13 mouse cellular contexts compared by ENCODE assay signal in the genomic region with DNA sequence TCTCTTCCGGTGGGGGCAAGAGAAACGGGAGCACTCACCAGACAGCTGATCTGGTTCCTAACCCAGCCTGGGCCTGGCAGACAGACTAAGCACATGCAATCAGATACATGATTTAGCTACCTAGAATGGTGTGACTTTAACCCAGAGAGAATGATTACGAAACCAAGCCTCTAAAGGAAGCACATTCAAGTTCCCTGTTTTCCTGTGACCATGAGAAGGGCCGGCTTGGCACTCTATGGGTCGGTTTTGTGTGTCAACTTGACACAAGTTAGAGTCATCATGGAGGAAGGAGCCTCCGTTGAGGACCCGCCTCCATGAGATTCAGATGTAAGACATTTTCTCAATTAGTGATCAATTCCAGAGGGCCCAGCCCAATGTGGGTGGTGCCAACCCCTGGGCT. TPM values are rescaled to one million over a fixed set of nuclear protein-coding genes. Genes with fewer than 3 reads are reported as not detected.
DNase-seq lines count a peak whose midpoint lies in the region; ATAC-seq and TF ChIP-seq lines count a peak whose summit lies in the region.
"Had no signal": no experiment of that assay in that cellular context is flagged by ENCODE, and none has a peak within 500 bp of the region (broad histone marks: within the 10 kb centered on the region; RNA-seq: fewer than 3 reads in every experiment).

No protein-coding gene starts in this region.

- WGBS in liver, adult 2 months: 13% methylated on average over 7 of the region's 7 CpGs
- WGBS in limb, embryonic 13.5 days: 82% methylated on average over 7 of the region's 7 CpGs
- 74% methylated on average over 7 of the region's 7 CpGs for WGBS in stomach, embryonic 15.5 days

- H3K4me3 ChIP-seq in liver, adult 2 months (ENCODE audit: insufficient read depth, low read depth, low read length): no peak overlapping the region
- H3K4me3 ChIP-seq in brown adipose tissue, adult 24 weeks (ENCODE audit: insufficient read depth, low read depth, low read length): no peak overlapping the region
- no peak overlapping the region for H3K4me3 ChIP-seq in limb, embryonic 13.5 days
- H3K4me3 ChIP-seq in stomach, embryonic 15.5 days (replicated peaks): no peak overlapping the region
- H3K4me3 ChIP-seq: embryonic facial prominence, embryonic 10.5 days had no signal

- H3K4me1 ChIP-seq in liver, adult 2 months (ENCODE audit: control insufficient read depth, insufficient read depth, low read length): peaks cover 23% of the 10 kb centered on the region
- peaks cover 13% of the 10 kb centered on the region for H3K4me1 ChIP-seq in brown adipose tissue, adult 24 weeks (ENCODE audit: control insufficient read depth, insufficient read depth, insufficient read length, low read length)
- peaks cover 19% of the 10 kb centered on the region for H3K4me1 ChIP-seq in limb, embryonic 13.5 days
- H3K4me1 ChIP-seq in stomach, embryonic 15.5 days: peaks cover 7% of the 10 kb centered on the region; the same call in 1 of the 2 replicates

- no peak for ATAC-seq in limb, embryonic 13.5 days (ENCODE audit: low FRiP score, low read depth)
- no peak for ATAC-seq in stomach, embryonic 15.5 days (ENCODE audit: insufficient read depth, low FRiP score, low read depth)

- TF ChIP-seq POLR2A in liver, adult 2 months (IDR thresholded peaks at IDR 0.05; ENCODE audit: extremely low read depth, insufficient read depth, low read length): no peak

- H3K9ac ChIP-seq in liver, adult 2 months (ENCODE audit: low read depth, low read length): no peak overlapping the region
- no peak overlapping the region for H3K9ac ChIP-seq in limb, embryonic 13.5 days
- no peak overlapping the region for H3K9ac ChIP-seq in stomach, embryonic 15.5 days

- H3K27ac ChIP-seq in liver, adult 2 months (replicated peaks; ENCODE audit: insufficient read depth, low read depth, low read length): peak overlapping the region; percentile 68
- peak overlapping the region; percentile 59 for H3K27ac ChIP-seq in brown adipose tissue, adult 24 weeks (replicated peaks; ENCODE audit: low read depth, low read length)
- H3K27ac ChIP-seq in limb, embryonic 13.5 days: 0 out of 2 replicates have a peak overlapping the region, but pooled peaks have one; percentile 4
- 0 out of 2 replicates have a peak overlapping the region, but pooled peaks have one; percentile 35 for H3K27ac ChIP-seq in stomach, embryonic 15.5 days
- H3K27ac ChIP-seq: embryonic facial prominence, embryonic 10.5 days had no signal

- H3K9me3 ChIP-seq in limb, embryonic 13.5 days: no peaks in the 10 kb centered on the region
- no peaks in the 10 kb centered on the region for H3K9me3 ChIP-seq in stomach, embryonic 15.5 days
- H3K9me3 ChIP-seq: embryonic facial prominence, embryonic 10.5 days had no signal

- H3K27me3 ChIP-seq in liver, adult 2 months (ENCODE audit: control insufficient read depth, insufficient read depth, low read length): no peaks in the 10 kb centered on the region
- H3K27me3 ChIP-seq in limb, embryonic 13.5 days: no peaks in the 10 kb centered on the region
- no peaks in the 10 kb centered on the region for H3K27me3 ChIP-seq in stomach, embryonic 15.5 days (replicated peaks)
- H3K27me3 ChIP-seq: CH12.LX had no signal

- no peak for TF ChIP-seq CTCF in liver, adult 2 months (IDR thresholded peaks at IDR 0.05; ENCODE audit: low read depth, low read length)

- peaks cover 4% of the 10 kb centered on the region; the same call in 1 of the 2 replicates for H3K79me2 ChIP-seq in liver, adult 2 months (ENCODE audit: control insufficient read depth, insufficient read depth, low read length)

- DNase-seq in liver, adult 2 months (ENCODE audit: extremely low read depth, low read depth, low spot score): peak; percentile 96
- no peak for DNase-seq in liver
- DNase-seq in right cerebral cortex, postnatal 14 days: no peak
- DNase-seq in cerebellum, adult 8-10 months: no peak
- DNase-seq: cerebellum, postnatal 10 days; heart, postnatal 14 days; right cerebral cortex, postnatal 4 days had no signal

- H3K36me3 ChIP-seq in liver, adult 2 months (ENCODE audit: control insufficient read depth, insufficient read depth, low read length): peaks cover 6% of the 10 kb centered on the region
- H3K36me3 ChIP-seq in limb, embryonic 13.5 days: peaks cover 40% of the 10 kb centered on the region
- peaks cover 15% of the 10 kb centered on the region; the same call in 1 of the 2 replicates for H3K36me3 ChIP-seq in stomach, embryonic 15.5 days

- no peak overlapping the region for H3K4me2 ChIP-seq in limb, embryonic 13.5 days (replicated peaks)
- no peak overlapping the region for H3K4me2 ChIP-seq in stomach, embryonic 15.5 days
- H3K4me2 ChIP-seq: midbrain, embryonic 11.5 days had no signal

RNA-seq across cellular contexts. Expression of gene Sidt2, which starts 4.6 kb away (rescaled TPM):
- total RNA-seq in liver, adult 2 months (2014; rRNA removed): 48.9 and 60.9 TPM in 2 replicates
- polyA plus RNA-seq in liver, adult 2 months (2012; rRNA removed): 330 and 511 TPM in 2 replicates
- 19.6 and 42.1 TPM in 2 replicates for polyA plus RNA-seq in brown adipose tissue, adult 24 weeks (2012; ENCODE audit: insufficient read depth, insufficient read length, missing spikeins)
- polyA plus RNA-seq in limb, embryonic 13.5 days (2015; fragmentation: Nextera tagmentation; extraction: Ambion mirVana): 40.0 and 40.2 TPM in 2 replicates
- polyA plus RNA-seq in stomach, embryonic 15.5 days (2015; fragmentation: Nextera tagmentation; extraction: Ambion mirVana): 43.8 and 47.9 TPM in 2 replicates

RNA-seq across cellular contexts. Expression of gene Tagln, which starts 23.8 kb away (rescaled TPM):
- 5.3 and 5.4 TPM in 2 replicates for total RNA-seq in liver, adult 2 months (2014; rRNA removed)
- polyA plus RNA-seq in liver, adult 2 months (2012; rRNA removed): 6.3 and 7.2 TPM in 2 replicates
- 17.2 and 26.0 TPM in 2 replicates for polyA plus RNA-seq in brown adipose tissue, adult 24 weeks (2012; ENCODE audit: insufficient read depth, insufficient read length, missing spikeins)
- 17.3 and 19.1 TPM in 2 replicates for polyA plus RNA-seq in limb, embryonic 13.5 days (2015; fragmentation: Nextera tagmentation; extraction: Ambion mirVana)
- 380 and 441 TPM in 2 replicates for polyA plus RNA-seq in stomach, embryonic 15.5 days (2015; fragmentation: Nextera tagmentation; extraction: Ambion mirVana)

RNA-seq across cellular contexts. Expression of gene Pafah1b2, which starts 52.8 kb away (rescaled TPM):
- total RNA-seq in liver, adult 2 months (2014; rRNA removed): 14.6 and 14.8 TPM in 2 replicates
- 12.0 and 14.2 TPM in 2 replicates for polyA plus RNA-seq in liver, adult 2 months (2012; rRNA removed)
- 27.8 and 43.8 TPM in 2 replicates for polyA plus RNA-seq in brown adipose tissue, adult 24 weeks (2012; ENCODE audit: insufficient read depth, insufficient read length, missing spikeins)
- polyA plus RNA-seq in limb, embryonic 13.5 days (2015; fragmentation: Nextera tagmentation; extraction: Ambion mirVana): 201 and 218 TPM in 2 replicates
- polyA plus RNA-seq in stomach, embryonic 15.5 days (2015; fragmentation: Nextera tagmentation; extraction: Ambion mirVana): 144 and 148 TPM in 2 replicates

RNA-seq across cellular contexts. Expression of gene Rnf214, which starts 53.0 kb away (rescaled TPM):
- total RNA-seq in liver, adult 2 months (2014; rRNA removed): 16.3 and 18.5 TPM in 2 replicates
- polyA plus RNA-seq in liver, adult 2 months (2012; rRNA removed): 11.2 and 12.4 TPM in 2 replicates
- polyA plus RNA-seq in brown adipose tissue, adult 24 weeks (2012; ENCODE audit: insufficient read depth, insufficient read length, missing spikeins): 20.6 and 23.0 TPM in 2 replicates
- 66.7 and 70.6 TPM in 2 replicates for polyA plus RNA-seq in limb, embryonic 13.5 days (2015; fragmentation: Nextera tagmentation; extraction: Ambion mirVana)
- 40.6 and 45.9 TPM in 2 replicates for polyA plus RNA-seq in stomach, embryonic 15.5 days (2015; fragmentation: Nextera tagmentation; extraction: Ambion mirVana)

RNA-seq across cellular contexts. Expression of gene Sik3, which starts 53.0 kb away (rescaled TPM):
- total RNA-seq in liver, adult 2 months (2014; rRNA removed): 14.1 and 17.3 TPM in 2 replicates
- polyA plus RNA-seq in liver, adult 2 months (2012; rRNA removed): 14.9 and 16.5 TPM in 2 replicates
- 14.9 and 16.1 TPM in 2 replicates for polyA plus RNA-seq in brown adipose tissue, adult 24 weeks (2012; ENCODE audit: insufficient read depth, insufficient read length, missing spikeins)
- polyA plus RNA-seq in limb, embryonic 13.5 days (2015; fragmentation: Nextera tagmentation; extraction: Ambion mirVana): 8.2 and 9.4 TPM in 2 replicates
- polyA plus RNA-seq in stomach, embryonic 15.5 days (2015; fragmentation: Nextera tagmentation; extraction: Ambion mirVana): 11.5 and 15.3 TPM in 2 replicates

Comparison
In these comparisons a context has a peak if more than half of its experiments do, and no peak if none do; other contexts are left out.
1. H3K27ac ChIP-seq: peak in every context shown above with its lines; median percentile 68 in liver, adult 2 months; 59 in brown adipose tissue, adult 24 weeks; 35 in stomach, embryonic 15.5 days; 4 in limb, embryonic 13.5 days.
2. RNA of gene Tagln, which starts 23.8 kb away (polyA plus RNA-seq): 380 to 441 TPM in stomach, embryonic 15.5 days; 17.3 to 19.1 TPM in limb, embryonic 13.5 days, 17.2 to 26.0 TPM in brown adipose tissue, adult 24 weeks and 6.3 to 7.2 TPM in liver, adult 2 months; every median in the first group is over 10 times any median in the second.